Mouse (Mus musculus): ENCODE results near the gene Ppif. TPM values are rescaled to one million over a fixed set of nuclear protein-coding genes. Genes with fewer than 3 reads are reported as not detected.

Ppif gene
- polyA plus RNA-seq, 1 experiment from 2014 or later: 38.0 TPM

- Histone ChIP-seq H3K27me3 (replicated peaks) (no peaks in the 10 kb centered on the region), H3K36me3 (no peaks in the 10 kb centered on the region), H3K9me3 (replicated peaks) (no peaks in the 10 kb centered on the region), H3K27ac (replicated peaks) (no peak overlapping the region), H3K4me1 (peaks cover 17% of the 10 kb centered on the region), H3K4me2 (no peak overlapping the region), H3K9ac (replicated peaks) (no peak overlapping the region), H3K4me3 (replicated peaks) (no peak overlapping the region)
- 56% methylated on average over 9 of the region's 9 CpGs for WGBS
- no peak for ATAC-seq (ENCODE audit: low FRiP score)
These were observed 25.4 kb downstream of the Ppif start for GRCm38 (mm10) chr14:25719371-25719770.

- H3K36me3 ChIP-seq: no peaks in the 10 kb centered on the region
- H3K4me1 ChIP-seq: peaks cover 31% of the 10 kb centered on the region
- WGBS: 90% methylated on average over 5 of the region's 5 CpGs
- no peak overlapping the region for H3K9ac ChIP-seq (replicated peaks)
- H3K4me3 ChIP-seq (replicated peaks): no peak overlapping the region
- no peaks in the 10 kb centered on the region for H3K9me3 ChIP-seq (replicated peaks)
- H3K4me2 ChIP-seq: no peak overlapping the region
- ATAC-seq (ENCODE audit: low FRiP score): no peak
- no peaks in the 10 kb centered on the region for H3K27me3 ChIP-seq (replicated peaks)
- H3K27ac ChIP-seq (replicated peaks): no peak overlapping the region
These were observed 27.2 kb downstream of the Ppif start for GRCm38 (mm10) chr14:25720962-25721707.

- WGBS: 72% methylated on average over 10 of the region's 11 CpGs
- Histone ChIP-seq H3K9ac (replicated peaks) (no peak overlapping the region), H3K4me3 (replicated peaks) (no peak overlapping the region), H3K4me2 (no peak overlapping the region), H3K27me3 (replicated peaks) (no peaks in the 10 kb centered on the region), H3K4me1 (peaks cover 27% of the 10 kb centered on the region), H3K27ac (replicated peaks) (peak overlapping the region; percentile 54), H3K9me3 (replicated peaks) (no peaks in the 10 kb centered on the region), H3K36me3 (no peaks in the 10 kb centered on the region)
- ATAC-seq (ENCODE audit: low FRiP score): peak; percentile 50; the same call in 1 of the 2 replicates
These were observed 31.1 kb downstream of the Ppif start for GRCm38 (mm10) chr14:25725032-25725497.

GRCm38 (mm10) chr14:25725690-25726089 is 31.7 kb downstream of the Ppif start:
- H3K27me3 ChIP-seq (replicated peaks): no peaks in the 10 kb centered on the region
- ATAC-seq (ENCODE audit: low FRiP score): no peak

GRCm38 (mm10) chr14:25726226-25727148 is 32.5 kb downstream of the Ppif start:
- Histone ChIP-seq H3K4me1 (peaks cover 27% of the 10 kb centered on the region), H3K27me3 (replicated peaks) (no peaks in the 10 kb centered on the region), H3K4me2 (no peak overlapping the region), H3K9me3 (replicated peaks) (no peaks in the 10 kb centered on the region), H3K9ac (replicated peaks) (no peak overlapping the region), H3K27ac (replicated peaks) (no peak overlapping the region), H3K4me3 (replicated peaks) (no peak overlapping the region), H3K36me3 (no peaks in the 10 kb centered on the region)
- 56% methylated on average over 20 of the region's 20 CpGs for WGBS
- no peak for ATAC-seq (ENCODE audit: low FRiP score)

More at GRCm38 (mm10) chr14:25725690-25726089, 31.7 kb downstream of the Ppif start:
- Histone ChIP-seq H3K4me1 (peaks cover 27% of the 10 kb centered on the region), H3K4me3 (replicated peaks) (no peak overlapping the region), H3K9me3 (replicated peaks) (no peaks in the 10 kb centered on the region), H3K36me3 (no peaks in the 10 kb centered on the region), H3K9ac (replicated peaks) (no peak overlapping the region), H3K4me2 (no peak overlapping the region), H3K27ac (replicated peaks) (0 out of 2 replicates have a peak overlapping the region, but pooled peaks have one; percentile 51)
- 44% methylated on average over 4 of the region's 4 CpGs for WGBS

GRCm38 (mm10) chr14:25727149-25727510 is 33.2 kb downstream of the Ppif start:
- WGBS: 80% methylated on average over 5 of the region's 5 CpGs

GRCm38 (mm10) chr14:25734736-25735716 is 41.1 kb downstream of the Ppif start:
- 23% methylated on average over 17 of the region's 17 CpGs for WGBS
- no peak overlapping the region for H3K9ac ChIP-seq (replicated peaks)
- ATAC-seq (ENCODE audit: low FRiP score): peak; percentile 83
- no peaks in the 10 kb centered on the region for H3K9me3 ChIP-seq (replicated peaks)
- peaks cover 52% of the 10 kb centered on the region for H3K4me1 ChIP-seq
- no peak overlapping the region for H3K4me3 ChIP-seq (replicated peaks)
- H3K27me3 ChIP-seq (replicated peaks): no peaks in the 10 kb centered on the region
- no peak overlapping the region for H3K4me2 ChIP-seq
- H3K36me3 ChIP-seq: no peaks in the 10 kb centered on the region
- peak overlapping the region; percentile 74 for H3K27ac ChIP-seq (replicated peaks)

More at GRCm38 (mm10) chr14:25727149-25727510, 33.2 kb downstream of the Ppif start:
- Histone ChIP-seq H3K36me3 (no peaks in the 10 kb centered on the region), H3K4me3 (replicated peaks) (no peak overlapping the region), H3K9me3 (replicated peaks) (no peaks in the 10 kb centered on the region), H3K9ac (replicated peaks) (no peak overlapping the region), H3K27ac (replicated peaks) (no peak overlapping the region), H3K4me1 (peaks cover 27% of the 10 kb centered on the region), H3K27me3 (replicated peaks) (no peaks in the 10 kb centered on the region), H3K4me2 (no peak overlapping the region)
- ATAC-seq (ENCODE audit: low FRiP score): no peak

GRCm38 (mm10) chr14:25736140-25736539 is 42.2 kb downstream of the Ppif start:
- Histone ChIP-seq H3K36me3 (no peaks in the 10 kb centered on the region), H3K27me3 (replicated peaks) (no peaks in the 10 kb centered on the region), H3K9me3 (replicated peaks) (no peaks in the 10 kb centered on the region), H3K27ac (replicated peaks) (peak overlapping the region; percentile 45), H3K4me3 (replicated peaks) (no peak overlapping the region), H3K4me2 (no peak overlapping the region), H3K4me1 (peaks cover 61% of the 10 kb centered on the region), H3K9ac (replicated peaks) (no peak overlapping the region)
- WGBS: 88% methylated on average over 3 of the region's 3 CpGs
- ATAC-seq (ENCODE audit: low FRiP score): no peak

- H3K36me3 ChIP-seq: no peaks in the 10 kb centered on the region
- H3K27me3 ChIP-seq (replicated peaks): no peaks in the 10 kb centered on the region
- peak overlapping the region; percentile 45 for H3K27ac ChIP-seq (replicated peaks)
- no peak overlapping the region for H3K4me3 ChIP-seq (replicated peaks)
- no peaks in the 10 kb centered on the region for H3K9me3 ChIP-seq (replicated peaks)
- ATAC-seq (ENCODE audit: low FRiP score): no peak
- 63% methylated on average over 6 of the region's 6 CpGs for WGBS
- no peak overlapping the region for H3K9ac ChIP-seq (replicated peaks)
- H3K4me2 ChIP-seq: no peak overlapping the region
- H3K4me1 ChIP-seq: peaks cover 61% of the 10 kb centered on the region
These were observed 42.6 kb downstream of the Ppif start for GRCm38 (mm10) chr14:25736589-25736988.

- Histone ChIP-seq H3K27ac (replicated peaks) (0 out of 2 replicates have a peak overlapping the region, but pooled peaks have one; percentile 23), H3K4me2 (no peak overlapping the region), H3K9me3 (replicated peaks) (no peaks in the 10 kb centered on the region), H3K36me3 (no peaks in the 10 kb centered on the region), H3K4me1 (peaks cover 61% of the 10 kb centered on the region), H3K4me3 (replicated peaks) (no peak overlapping the region), H3K27me3 (replicated peaks) (no peaks in the 10 kb centered on the region), H3K9ac (replicated peaks) (no peak overlapping the region)
- 62% methylated on average over 14 of the region's 14 CpGs for WGBS
- ATAC-seq (ENCODE audit: low FRiP score): no peak
These were observed 44.6 kb downstream of the Ppif start for GRCm38 (mm10) chr14:25738591-25739001.

Measured in neural tube, embryonic 15.5 days (tissue).